Mouse (Mus musculus) liver, postnatal 0 days (tissue): ENCODE measurements at regions not wholly inside any gene's neighbourhood (a gene's known extent, or its start where the extent isn't known, plus 50 kb on each side); places are given as distances from the start of the nearest gene placed in this dataset.

ENCODE experiments used
- CTCF ChIP-seq: sonication (generic); IDR thresholded peaks from 2 replicates; pipeline ENCODE4 v1.5.1; 2016; ENCODE audit warnings: antibody characterized with exemption, low read depth
- EP300 ChIP-seq: IDR thresholded peaks from 2 replicates; pipeline ENCODE4 v1.6.1; 2016; ENCODE audit warnings: antibody characterized with exemption, low read depth, mild to moderate bottlenecking

GRCm38 (mm10) chr3:7683536-7683935, 1063.3 kb upstream of the 1700008P02Rik start:
- no peak for TF ChIP-seq CTCF
- TF ChIP-seq EP300 = no peak
